20 mouse cellular contexts compared by ENCODE assay signal in the genomic region with DNA sequence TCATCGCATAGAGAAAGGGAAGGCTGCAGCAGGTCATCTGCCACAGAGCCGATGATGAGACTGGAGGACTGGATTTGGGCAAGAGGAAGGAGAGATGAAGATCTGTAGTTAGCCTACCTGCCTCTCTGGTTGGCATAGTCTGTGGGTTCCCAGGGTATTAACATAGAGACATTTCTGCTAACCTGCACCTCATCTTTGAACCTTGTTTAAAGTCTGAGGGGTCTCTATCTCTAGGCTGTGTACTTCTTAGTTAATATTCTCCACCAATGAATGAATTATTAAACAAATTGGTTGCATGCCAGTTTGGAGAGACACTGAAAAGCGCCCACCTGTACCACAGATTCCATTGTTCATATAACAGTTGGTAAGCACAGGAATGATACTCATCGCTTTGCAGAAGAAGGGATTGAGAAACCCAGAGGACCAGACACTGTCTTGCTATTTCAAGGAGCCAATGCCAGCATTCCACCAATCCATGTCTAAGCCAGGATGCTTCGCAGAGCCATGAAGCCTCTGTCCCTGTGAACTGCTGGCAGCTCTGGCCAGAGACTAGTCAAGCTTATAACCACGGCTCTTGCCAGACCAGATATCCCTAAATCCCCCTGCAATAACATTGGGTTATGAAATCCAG.
DNase-seq lines count a peak whose midpoint lies in the region; ATAC-seq and TF ChIP-seq lines count a peak whose summit lies in the region.
"Had no signal": no experiment of that assay in that cellular context is flagged by ENCODE, and none has a peak within 500 bp of the region (broad histone marks: within the 10 kb centered on the region; RNA-seq: fewer than 3 reads in every experiment).

No protein-coding gene starts in this region.

- no peaks in the 10 kb centered on the region for H3K9me3 ChIP-seq in kidney, embryonic 14.5 days (ENCODE audit: control insufficient read depth, low read length)
- H3K9me3 ChIP-seq in forebrain, postnatal 0 days (ENCODE audit: low read length), result no peaks in the 10 kb centered on the region
- H3K9me3 ChIP-seq: embryonic facial prominence, embryonic 15.5 days; forebrain, embryonic 10.5 days had no signal

- no peak overlapping the region for H3K27ac ChIP-seq in kidney, embryonic 14.5 days (ENCODE audit: low read depth, low read length)
- no peak overlapping the region for H3K27ac ChIP-seq in forebrain, postnatal 0 days (ENCODE audit: low read depth, low read length)
- H3K27ac ChIP-seq: embryonic facial prominence, embryonic 15.5 days; forebrain, embryonic 10.5 days; hindbrain, embryonic 10.5 days had no signal

- no peak for TF ChIP-seq CTCF in forebrain, postnatal 0 days (IDR thresholded peaks at IDR 0.05; ENCODE audit: low read depth)

- ATAC-seq in kidney, embryonic 14.5 days (ENCODE audit: low FRiP score, low TSS enrichment), result no peak
- no peak for ATAC-seq in forebrain, postnatal 0 days
- ATAC-seq: forebrain, embryonic 14.5 days had no signal

- no peaks in the 10 kb centered on the region for H3K4me1 ChIP-seq in kidney, embryonic 14.5 days (ENCODE audit: control insufficient read depth, insufficient read depth, low read length)
- H3K4me1 ChIP-seq in forebrain, postnatal 0 days (ENCODE audit: insufficient read depth), result no peaks in the 10 kb centered on the region
- H3K4me1 ChIP-seq: embryonic facial prominence, embryonic 15.5 days had no signal

- H3K36me3 ChIP-seq in kidney, embryonic 14.5 days (ENCODE audit: control insufficient read depth, insufficient read depth, low read length), result no peaks in the 10 kb centered on the region
- no peaks in the 10 kb centered on the region for H3K36me3 ChIP-seq in forebrain, postnatal 0 days (ENCODE audit: insufficient read depth)
- H3K36me3 ChIP-seq: embryonic facial prominence, embryonic 15.5 days; forebrain, embryonic 10.5 days; hindbrain, embryonic 10.5 days had no signal

- H3K4me2 ChIP-seq in kidney, embryonic 14.5 days (replicated peaks; ENCODE audit: low read depth, low read length), result no peak overlapping the region
- H3K4me2 ChIP-seq in forebrain, postnatal 0 days (ENCODE audit: low read depth), result no peak overlapping the region
- H3K4me2 ChIP-seq: embryonic facial prominence, embryonic 15.5 days; heart, embryonic 11.5 days had no signal

- no peak overlapping the region for H3K9ac ChIP-seq in kidney, embryonic 14.5 days (ENCODE audit: low read depth, low read length)
- no peak overlapping the region for H3K9ac ChIP-seq in forebrain, postnatal 0 days
- H3K9ac ChIP-seq: embryonic facial prominence, embryonic 15.5 days had no signal

- WGBS in kidney, embryonic 14.5 days, result 88% methylated on average over 6 of the region's 6 CpGs
- 95% methylated on average over 6 of the region's 6 CpGs for WGBS in forebrain, postnatal 0 days

- H3K27me3 ChIP-seq in kidney, embryonic 14.5 days (ENCODE audit: control insufficient read depth, insufficient read depth, low read length), result no peaks in the 10 kb centered on the region
- H3K27me3 ChIP-seq in forebrain, postnatal 0 days (ENCODE audit: insufficient read depth, low read length), result no peaks in the 10 kb centered on the region
- H3K27me3 ChIP-seq: embryonic facial prominence, embryonic 15.5 days had no signal

- peak; percentile 65 for DNase-seq in kidney, adult 11 months
- DNase-seq in kidney, adult 9 months, result peak; percentile 91
- DNase-seq in kidney, postnatal 10 days, result peak; percentile 31
- DNase-seq in forebrain, postnatal 0 days, result no peak
- no peak for DNase-seq in testis, postnatal 10 days (ENCODE audit: low spot score)
- DNase-seq in urinary bladder, postnatal 10 days (ENCODE audit: low spot score), result no peak
- DNase-seq: adrenal gland, postnatal 10 days; cerebellum, adult 11 months; cerebellum, adult 8-10 months; cerebellum, postnatal 14 days; embryo, embryonic 11 days; gastrocnemius, postnatal 10 days; heart, adult 18-20 months had no signal

- no peak overlapping the region for H3K4me3 ChIP-seq in kidney, embryonic 14.5 days (ENCODE audit: low read length)
- H3K4me3 ChIP-seq in forebrain, postnatal 0 days (ENCODE audit: low read depth, low read length), result no peak overlapping the region
- H3K4me3 ChIP-seq: embryonic facial prominence, embryonic 15.5 days; erythroblast, embryonic 14.5 days; forebrain, embryonic 10.5 days; hindbrain, embryonic 10.5 days had no signal

Comparison
In these comparisons a context has a peak if more than half of its experiments do, and no peak if none do; other contexts are left out.
1. DNase-seq: peak in kidney, adult 11 months (single experiment), kidney, adult 9 months (single experiment) and kidney, postnatal 10 days (single experiment); none in forebrain, postnatal 0 days (single experiment), testis, postnatal 10 days (single experiment) and urinary bladder, postnatal 10 days (single experiment).